Mouse (Mus musculus) T-helper 2 cell (primary cell): Measurements from ENCODE around the gene Sf3a2.

Source experiments
- in situ Hi-C: fragments of 300-600 bp; cut with MboI, MseI; formaldehyde crosslinking; loops from one replicate; pipeline ENCODE4 v1.15.1; 2025; ENCODE audit warnings: high pct_unique_total_duplicates

The Sf3a2 gene

DNA sequence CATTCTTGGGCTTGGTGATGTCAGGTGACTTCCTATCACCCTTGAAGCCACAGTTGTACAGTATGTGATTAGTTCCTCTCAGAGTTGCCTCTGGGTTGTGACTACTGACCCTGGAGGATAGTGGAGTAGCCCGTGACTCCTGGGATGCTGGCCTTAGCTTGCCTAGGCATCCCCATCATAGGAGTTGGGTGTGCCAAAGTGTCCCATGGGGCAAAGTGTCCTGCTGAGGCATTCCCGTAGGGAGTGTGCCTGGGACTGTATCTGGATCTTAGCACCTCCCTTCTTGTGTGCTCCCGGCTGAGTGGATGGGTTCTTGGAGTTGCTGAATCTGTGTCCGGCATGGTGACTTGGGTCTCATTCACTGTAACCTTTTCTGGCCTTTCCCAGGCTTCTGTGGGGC lies 23.0 kb upstream of the Sf3a2 start:
- in situ Hi-C loops = loop anchor here (5.0 kb wide), 1 partner anchor 63 kb away; no protein-coding TSS in a partner anchor

DNA sequence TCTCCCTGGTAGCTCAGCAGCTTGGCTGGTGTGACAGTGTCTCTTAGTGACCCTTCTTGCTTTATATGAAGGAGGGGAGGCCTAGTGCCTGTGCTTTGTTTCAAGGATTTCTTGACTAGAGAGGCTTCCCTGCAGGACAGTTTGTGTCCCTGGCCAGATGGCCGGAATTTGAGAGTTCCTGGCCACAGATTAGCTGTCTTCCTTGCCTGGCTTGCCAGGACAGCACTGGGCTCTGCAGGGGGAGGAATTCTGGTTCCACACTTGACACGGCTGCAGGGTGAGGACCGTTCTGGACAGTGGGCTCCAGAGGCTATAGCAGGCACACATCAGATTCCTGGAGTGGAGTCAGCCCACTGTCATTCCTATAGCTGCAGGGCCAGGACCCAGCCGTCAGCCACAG lies 22.3 kb upstream of the Sf3a2 start:
- in situ Hi-C loops = loop anchor here (5.0 kb wide), 1 partner anchor 63 kb away; no protein-coding TSS in a partner anchor

DNA sequence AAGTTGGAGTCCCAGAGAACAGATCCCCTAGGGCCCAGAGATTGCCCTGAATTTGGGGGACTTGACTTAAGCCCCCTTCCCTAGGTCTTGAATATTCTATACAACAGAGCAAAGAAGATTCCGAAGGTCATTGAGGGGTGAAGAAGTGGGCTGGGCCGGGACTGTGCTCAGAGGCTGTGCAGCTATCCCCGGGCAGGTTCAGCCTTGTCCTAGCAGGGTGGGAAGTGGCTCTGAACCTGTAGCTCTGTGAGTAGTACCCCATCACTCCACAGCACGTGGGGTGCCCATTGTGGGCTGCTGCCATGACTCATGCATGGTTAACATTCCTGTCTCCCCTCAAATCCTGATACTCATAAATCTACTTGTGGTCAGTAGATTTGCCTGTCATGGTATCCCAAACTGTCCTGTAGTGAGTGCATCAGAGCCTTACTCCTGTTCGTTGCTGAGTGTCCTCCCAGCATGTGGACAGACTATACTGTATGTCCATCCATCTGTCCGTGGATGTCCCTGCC lies 21.6 kb upstream of the Sf3a2 start:
- in situ Hi-C loops = loop anchor here (5.0 kb wide), 1 partner anchor 64 kb away; no protein-coding TSS in a partner anchor

DNA sequence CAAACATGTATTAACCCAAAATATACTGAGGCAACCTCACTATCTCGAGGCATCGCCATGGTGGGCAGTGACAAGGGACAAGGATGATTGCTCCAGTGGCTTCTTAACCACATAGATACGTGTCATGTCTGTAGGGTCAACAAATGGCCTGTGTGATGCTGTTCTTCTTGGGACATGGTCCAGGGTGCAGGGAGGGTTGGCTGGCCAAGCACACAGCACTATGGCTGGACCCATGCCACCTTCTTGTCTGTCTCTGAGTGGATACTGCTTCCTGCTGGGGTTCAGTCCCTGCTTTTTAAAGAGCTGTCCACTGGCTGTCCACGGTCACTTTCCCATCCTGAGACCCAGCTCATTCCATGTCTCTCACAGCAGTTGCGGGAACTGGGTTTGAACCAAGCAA lies 20.9 kb upstream of the Sf3a2 start:
- in situ Hi-C loops = loop anchor here (5.0 kb wide), 1 partner anchor 65 kb away; no protein-coding TSS in a partner anchor

DNA sequence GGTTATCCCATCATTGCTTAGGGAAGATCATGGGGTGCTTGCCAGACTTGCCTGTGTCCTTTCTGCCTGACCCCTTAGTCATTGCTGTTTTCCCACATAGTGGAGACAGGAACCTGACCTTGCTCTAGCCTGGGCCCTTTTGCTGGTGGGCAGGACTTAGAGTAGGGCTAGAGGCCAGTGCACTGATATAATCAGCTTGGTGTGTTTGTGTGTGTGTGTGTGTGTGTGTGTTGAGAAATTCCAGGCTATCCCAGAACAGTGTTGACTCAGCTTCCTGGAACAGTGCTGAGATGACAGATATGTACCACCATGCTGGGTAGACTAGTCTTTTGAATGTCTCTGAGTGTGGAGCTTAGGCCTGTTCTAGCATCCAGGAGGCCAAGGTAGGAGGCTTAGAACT lies 18.4 kb upstream of the Sf3a2 start:
- in situ Hi-C loops = loop anchor here (5.0 kb wide), 1 partner anchor 67 kb away; no protein-coding TSS in a partner anchor

DNA sequence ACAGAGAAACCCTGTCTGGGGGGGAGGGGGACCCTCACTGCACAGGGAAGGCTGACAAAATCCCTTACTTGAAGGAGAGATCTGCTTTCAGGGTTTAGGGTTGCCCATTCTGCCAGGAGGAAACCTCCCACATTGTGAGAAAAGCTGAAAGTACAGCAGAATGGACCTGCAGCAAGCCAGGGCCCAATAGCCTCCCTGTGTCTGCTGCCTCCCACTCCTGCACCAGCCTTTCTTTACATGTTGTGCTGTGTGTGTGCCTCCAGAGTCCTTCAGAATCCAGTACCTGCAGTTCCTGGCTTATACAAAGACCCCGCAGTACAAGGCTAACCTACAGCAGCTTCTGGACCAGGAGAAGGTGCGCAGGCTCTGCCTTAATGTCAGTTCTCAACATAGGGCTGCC lies 13.7 kb upstream of the Sf3a2 start:
- in situ Hi-C loops = no loop called here

DNA sequence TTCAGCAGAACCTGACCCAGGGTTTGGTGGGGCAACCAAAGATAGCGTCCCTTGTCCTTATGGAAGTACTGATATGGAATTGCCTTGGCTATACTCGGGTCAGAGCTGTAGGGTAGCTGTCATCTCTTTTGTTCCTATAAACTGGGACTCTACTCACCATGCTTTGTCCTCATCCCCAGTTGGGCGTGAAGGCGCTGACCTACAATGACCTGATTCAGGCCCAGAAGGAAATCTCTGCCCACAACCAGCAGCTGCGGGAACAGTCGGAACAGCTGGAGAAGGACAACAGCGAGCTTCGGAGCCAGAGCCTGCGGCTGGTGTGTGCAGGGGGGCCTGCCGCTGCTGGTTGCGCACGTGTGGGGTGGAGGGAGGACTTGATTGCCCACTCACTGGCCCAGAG lies 13.1 kb upstream of the Sf3a2 start:
- in situ Hi-C loops = no loop called here

DNA sequence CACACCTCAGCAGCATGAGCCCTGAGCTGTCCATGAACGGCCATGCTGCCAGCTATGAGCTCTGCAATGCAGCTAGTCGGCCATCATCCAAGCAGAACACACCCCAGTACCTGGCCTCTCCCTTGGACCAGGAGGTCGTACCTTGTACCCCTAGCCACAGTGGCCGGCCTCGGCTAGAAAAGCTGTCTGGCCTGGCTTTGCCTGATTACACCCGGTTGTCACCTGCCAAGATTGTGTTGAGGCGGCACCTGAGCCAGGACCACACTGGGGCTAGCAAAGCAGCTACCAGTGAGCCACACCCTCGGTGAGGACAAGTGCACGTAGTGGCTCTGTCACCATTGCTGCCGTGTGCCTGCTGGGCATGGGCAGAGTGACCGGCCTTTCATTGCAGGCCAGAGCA lies 12.0 kb upstream of the Sf3a2 start:
- in situ Hi-C loops = no loop called here

DNA sequence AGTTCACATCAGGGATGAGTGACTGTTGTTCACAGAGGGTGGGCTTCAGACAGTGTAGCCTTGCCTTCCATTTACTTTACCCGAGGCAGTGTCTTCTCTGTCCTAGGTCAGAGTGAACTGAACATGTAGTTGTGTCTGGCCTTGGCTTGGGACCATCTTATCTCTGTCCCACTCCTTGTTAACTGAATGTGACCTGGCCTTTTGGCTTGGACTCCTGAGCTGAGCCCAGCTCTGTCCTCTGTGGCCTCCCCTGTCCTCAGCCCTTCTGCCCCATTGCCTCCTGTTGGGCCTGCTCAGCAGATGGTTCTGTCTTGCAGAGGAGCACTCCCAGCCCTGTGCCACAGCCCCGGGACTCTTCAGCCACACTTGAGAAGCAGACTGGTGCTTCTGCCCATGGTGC lies 10.5 kb upstream of the Sf3a2 start:
- in situ Hi-C loops = no loop called here

DNA sequence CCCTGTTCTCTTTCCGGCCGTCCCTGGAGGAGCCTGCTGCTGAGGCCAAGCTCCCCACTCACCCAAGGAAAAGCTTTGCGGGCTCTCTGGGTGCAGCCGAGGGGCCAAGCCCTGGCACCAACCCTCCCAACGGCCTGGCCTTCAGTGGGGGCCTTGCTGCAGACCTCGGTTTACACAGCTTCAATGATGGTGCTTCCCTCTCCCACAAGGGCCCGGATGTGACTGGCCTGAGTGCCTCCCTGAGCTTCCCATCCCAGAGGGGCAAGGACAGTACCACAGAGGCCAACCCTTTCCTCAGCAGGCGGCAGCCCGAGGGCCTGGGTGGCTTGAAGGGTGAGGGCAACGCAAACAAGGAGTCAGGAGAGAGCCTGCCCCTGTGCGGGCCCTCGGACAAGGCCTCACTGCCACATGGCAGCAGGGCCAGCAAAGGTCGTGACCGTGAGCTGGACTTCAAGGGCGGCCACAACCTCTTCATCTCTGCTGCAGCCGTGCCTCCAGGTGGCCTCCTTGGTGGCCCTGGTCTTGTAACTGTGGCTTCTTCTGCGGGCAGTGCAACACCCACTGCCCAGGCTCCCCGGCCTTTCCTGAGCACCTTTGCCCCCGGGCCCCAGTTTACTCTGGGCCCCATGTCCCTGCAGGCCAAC lies 7.1 kb upstream of the Sf3a2 start:
- in situ Hi-C loops = no loop called here

DNA sequence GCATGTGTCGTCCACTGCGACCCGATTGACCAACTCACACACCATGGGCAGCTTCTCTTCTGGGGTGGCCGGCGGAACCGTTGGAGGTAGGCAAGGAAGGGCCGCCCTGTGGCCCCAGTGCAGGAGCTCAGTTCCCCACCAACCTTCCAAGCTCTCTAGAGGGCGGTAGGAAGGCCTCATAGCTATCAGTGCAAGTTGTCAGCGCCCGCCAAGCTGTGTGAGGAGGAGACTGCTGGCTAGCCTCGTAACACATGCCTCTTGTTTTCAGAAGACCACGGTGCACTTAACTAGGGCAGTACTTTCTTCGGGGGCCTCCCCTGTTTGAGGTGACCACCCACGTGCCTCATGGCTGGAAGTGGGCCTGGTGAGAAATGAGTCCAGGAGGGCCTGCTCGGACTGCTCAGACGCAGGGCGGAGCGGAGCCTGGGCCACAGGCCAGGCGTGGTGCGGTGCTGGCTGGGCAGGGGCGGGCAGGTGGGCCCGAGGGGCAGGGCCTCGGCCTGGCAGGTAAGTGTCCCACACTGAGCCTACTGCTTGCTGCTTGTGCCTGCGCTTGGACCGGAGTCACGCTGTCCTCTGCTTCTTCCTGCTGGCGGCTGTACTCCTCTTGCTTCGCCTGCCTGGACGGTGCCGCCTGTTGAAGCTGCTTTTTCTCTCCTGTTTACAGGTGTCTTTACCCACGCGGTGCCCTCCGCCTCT lies 6.4 kb upstream of the Sf3a2 start:
- in situ Hi-C loops = no loop called here

DNA sequence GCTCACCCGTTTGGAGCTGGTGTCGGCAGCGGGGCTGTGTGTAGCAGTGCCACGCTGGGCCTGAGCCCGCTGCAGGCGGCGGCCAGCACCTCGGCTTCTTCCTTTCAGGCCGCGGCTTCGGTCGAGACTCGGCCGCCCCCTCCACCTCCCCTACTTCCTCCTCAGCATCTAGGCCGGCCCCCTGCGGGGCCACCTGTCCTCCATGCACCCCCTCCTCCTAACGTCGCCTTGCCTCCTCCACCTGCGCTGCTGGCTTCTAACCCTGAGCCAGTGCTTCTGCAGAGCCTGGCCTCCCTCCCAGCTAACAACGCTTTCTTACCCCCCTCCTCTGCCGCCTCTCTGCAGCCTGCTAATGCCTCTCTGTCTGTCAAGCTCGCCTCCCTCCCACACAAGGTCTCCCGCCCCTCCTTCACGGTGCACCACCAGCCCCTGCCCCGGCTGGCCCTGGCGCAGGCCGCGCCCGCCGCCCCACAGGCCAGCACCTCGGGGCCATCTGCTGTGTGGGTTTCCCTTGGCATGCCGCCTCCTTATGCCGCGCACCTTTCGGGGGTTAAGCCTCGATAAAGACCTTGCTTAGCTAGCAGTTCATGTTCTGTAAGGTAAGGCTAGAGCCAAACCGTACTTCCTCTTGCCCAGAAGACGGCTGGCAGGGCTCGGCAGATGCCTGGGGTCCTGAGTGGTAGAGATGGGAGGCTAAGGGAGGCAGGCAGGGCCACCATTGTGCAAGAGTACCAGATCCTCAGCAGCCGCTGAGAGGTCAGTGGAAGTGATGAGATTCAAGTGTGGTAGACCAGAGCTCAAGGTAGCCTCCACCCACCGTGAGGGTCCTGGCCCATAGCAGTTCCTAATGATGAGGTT lies 5.6 kb upstream of the Sf3a2 start:
- in situ Hi-C loops = no loop called here

DNA sequence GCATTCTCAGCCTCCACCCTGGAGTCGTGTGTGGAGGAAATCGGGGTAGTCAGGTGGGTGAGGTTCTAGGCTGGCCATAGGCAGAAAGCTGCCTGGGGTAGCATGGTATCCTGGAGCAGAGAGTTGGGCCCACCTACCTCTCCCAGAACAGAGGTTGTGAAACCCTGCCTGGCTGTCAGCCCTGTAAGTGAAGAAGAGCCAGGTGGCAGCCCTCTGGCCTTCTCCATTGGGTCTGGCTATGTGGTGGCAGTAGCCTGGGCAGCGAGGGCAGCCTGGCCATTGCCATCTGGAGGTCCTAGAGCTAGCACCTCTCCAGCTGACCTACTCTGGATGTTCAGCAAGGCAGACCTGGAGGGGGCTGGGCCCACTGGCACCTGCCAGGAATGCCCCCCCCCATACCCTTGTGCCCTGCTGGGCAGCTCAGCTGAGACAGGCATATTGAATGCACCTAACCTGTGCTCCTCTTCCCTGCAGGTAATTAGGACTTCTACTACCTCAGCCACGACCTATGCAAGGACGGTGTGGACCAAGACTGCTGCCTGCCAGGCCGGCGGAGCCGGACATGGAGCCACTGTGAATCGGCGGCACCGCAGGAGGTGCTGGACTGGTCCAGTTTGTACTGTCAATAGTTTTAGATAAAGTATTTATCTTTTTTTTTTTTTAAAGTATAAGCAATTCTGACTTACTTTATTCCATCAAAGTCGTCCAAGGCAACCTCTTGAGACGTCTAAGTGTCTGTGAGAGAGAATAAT lies 4.8 kb upstream of the Sf3a2 start:
- in situ Hi-C loops = no loop called here

DNA sequence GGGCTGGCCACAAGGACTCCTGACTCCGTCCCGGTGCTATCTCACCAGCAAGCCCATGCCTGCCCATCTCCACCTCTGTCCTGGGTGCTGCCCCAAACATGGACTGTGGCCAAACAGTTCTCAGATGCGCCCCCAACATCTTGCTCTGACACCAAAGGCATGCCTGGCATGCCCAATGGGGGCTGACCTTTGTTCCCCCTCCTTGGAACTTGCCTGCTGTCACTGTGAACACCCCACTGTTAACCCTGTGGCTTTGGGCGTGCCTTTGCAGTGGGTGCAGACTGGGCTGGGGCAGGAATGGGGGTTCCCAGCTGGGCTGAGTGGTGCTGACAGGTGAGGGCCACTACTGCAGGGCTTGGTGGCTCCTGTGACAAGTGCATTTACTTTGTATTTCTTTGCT lies 4.2 kb upstream of the Sf3a2 start:
- in situ Hi-C loops = no loop called here

DNA sequence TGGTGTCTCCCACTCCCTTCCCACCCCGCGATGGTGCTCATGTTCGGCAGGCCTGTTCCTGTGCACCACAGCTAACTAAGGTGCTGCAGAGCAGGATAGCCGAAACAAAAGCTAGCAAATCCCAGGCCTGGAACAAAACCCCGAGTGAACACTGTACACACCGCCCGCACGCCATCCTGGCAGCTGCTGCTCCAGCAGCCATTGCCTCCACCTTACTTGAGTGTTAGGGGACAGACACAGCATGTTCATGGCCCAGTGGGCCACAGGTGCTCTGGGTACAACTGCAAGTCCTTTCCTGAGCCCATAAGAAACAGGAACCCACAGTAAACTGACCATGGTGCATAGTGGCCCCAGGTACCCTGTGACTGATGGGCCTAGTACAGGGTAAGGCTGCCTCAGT lies 3.2 kb upstream of the Sf3a2 start:
- in situ Hi-C loops = loop anchor here (5.0 kb wide), 1 partner anchor 47 kb away; no protein-coding TSS in a partner anchor

DNA sequence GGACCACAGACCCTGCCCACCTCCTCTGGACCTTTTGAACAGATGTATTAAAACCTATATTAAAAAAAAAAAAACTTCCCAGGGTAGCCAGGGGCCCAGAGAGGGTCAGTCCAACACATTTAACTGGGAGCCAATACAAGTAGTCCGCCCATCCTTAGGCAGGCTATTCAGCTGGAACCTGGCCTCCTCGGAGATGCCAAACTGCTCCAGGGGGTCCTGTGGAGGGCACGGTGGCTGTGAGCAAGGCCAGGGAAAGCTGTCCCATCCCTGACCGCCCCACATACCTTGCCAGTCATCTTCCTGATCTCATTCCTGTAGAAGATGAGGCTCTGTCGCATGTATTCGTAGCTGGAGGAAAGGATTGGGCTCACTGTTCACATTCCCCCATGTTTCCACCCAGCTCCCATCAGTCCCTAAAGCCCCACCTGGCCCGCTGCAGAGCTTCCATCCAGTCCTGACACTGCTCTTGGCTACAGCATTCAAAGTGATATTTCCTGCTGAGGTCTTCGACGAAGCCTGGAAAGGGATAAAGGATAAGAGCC lies 1.6 kb upstream of the Sf3a2 start:
- in situ Hi-C loops = loop anchor here (5.0 kb wide), 1 partner anchor 49 kb away; no protein-coding TSS in a partner anchor

DNA sequence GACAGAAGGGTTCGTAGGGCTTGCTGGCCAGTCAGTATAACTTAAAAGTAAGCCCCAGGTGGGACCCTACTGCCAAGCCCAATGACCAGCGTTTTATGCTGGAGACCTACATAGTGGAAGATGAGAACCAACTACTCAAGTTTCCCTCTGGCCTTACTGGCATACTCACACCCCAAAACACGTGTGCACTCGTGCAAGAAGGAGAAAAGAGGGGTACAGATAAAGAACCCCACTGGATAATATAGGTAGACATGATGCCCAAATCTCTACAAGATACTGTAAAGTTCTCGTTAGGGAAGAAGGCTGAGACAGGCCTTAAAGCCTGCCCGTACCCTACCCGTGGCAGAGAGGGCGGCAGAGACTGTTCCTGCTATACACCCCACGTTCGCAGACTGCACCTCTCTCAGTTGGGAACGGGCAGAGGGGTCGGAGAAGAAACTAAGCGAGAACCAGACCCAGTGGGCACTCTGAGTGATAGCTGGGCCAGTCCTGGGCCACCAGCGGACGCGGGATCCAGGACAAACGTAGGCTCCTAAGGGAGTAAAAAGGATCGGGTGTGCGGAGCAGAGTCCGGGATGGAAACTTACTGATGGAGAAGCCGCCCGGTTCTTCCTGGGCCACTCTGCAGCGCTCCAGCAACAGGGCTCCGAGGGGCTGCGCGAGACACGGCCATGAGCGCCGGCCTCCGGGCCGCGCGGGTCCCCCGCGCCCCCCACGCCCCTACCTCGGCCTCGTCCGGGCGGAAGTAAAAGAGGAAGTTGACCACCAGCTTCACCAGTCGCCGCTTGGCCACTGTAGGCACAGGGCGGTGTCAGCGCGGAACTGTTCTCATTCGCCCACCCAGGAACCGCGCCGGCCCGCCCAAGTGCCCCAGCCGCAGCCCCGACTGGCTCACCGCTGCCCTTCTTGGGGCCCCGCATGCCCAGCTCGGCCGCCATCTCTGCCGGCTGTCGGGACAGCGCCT lies 530 bp upstream of the Sf3a2 start:
- in situ Hi-C loops = loop anchor here (5.0 kb wide), 1 partner anchor 50 kb away; no protein-coding TSS in a partner anchor

DNA sequence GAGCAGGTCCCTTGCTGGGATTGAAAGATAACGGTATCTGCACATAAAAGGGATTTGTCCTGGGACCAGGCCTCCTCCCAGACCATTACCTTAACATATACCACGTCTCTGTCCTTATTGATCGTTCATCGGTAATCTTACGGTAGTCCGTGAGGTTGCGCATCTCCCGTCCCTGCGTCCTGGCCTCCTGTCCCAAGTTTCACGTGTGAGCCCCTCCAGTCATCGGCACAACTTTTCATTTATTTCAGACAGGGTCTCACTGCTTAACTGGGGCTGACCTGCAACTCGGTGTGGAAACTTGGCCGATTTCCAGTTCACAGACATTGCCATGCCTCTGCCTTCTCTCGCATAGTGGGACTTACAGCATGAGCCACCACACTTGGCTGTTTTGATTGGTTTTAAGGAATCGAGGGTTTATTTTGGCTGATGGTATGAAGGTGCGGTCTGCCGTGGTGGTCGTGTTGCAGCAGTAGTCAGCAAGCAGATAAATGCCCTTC lies 1.1 kb downstream of the Sf3a2 start:
- in situ Hi-C loops = loop anchor here (5.0 kb wide), 1 partner anchor 52 kb away; no protein-coding TSS in a partner anchor

DNA sequence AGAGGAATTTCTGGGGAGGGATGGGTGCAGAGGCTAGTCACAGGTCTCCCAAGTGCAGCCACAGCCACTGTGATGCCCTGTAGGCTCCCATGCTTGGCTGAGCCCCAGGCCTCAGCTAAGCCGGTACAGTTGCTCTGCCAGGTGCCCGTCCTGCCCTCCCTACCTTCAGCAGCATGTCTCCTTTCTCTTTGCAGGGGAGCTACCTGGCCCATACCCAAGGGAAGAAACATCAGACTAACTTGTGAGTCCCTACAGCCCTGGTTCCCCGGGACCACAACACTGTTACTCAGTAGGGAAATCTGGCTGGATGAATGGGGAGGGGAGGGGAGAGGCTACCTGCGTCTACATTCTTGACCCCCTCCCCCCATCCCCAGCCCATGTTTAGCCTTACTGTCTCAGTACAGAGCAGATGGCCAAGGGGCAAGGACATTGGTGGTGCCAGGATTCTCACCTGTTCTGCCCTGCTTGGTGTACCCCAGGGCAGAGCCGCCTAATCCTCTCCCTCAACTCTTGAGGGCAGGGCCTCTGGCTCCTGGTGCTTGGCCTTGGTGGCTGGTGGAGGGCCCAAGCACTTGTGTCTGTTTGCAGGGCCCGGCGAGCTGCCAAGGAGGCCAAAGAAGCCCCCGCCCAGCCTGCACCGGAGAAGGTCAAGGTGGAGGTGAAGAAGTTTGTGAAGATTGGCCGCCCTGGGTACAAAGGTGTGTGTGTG lies 4.4 kb downstream of the Sf3a2 start:
- in situ Hi-C loops = no loop called here
